Mouse (Mus musculus): ENCODE data around the gene Myo1d. TPM values are rescaled to one million over a fixed set of nuclear protein-coding genes. Genes with fewer than 3 reads are reported as not detected.

The Myo1d gene
- polyA plus RNA-seq, 1 experiment from 2014 or later = 2.1 TPM

DNA sequence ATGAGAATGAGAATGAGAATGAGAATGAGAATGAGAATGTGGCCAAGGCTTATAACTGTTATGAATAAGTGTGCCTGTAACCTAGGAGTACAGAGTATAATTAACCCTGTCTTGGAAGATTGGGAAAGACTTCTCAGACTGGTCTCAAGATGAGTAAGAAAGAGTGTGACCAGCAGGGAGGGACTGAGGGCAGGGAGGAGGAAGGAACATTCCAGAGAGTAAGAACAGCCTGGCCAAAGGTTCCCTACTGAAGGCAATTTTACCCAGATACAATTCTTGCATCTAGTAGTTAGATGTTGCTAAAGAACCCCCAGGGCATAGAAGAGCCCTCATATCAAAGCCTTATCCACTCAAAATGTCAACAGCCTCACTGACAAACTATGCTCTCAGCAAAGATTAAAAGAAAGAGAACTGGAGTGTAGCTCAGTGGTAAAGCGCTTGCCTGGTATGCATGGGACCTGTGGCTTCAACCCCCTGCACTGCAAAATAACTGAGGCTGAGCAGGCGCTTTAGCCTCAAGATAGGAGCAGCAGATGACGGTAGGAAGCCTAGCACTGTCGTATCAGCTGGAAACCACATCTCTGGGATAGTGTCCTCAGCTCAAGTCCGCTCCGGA, 7.1 kb downstream of the Myo1d start:
- no peak for ATAC-seq
- H3K27ac ChIP-seq (ENCODE audit: low read depth, low read length) = no peak overlapping the region
- no peak overlapping the region for H3K4me3 ChIP-seq (ENCODE audit: low read length)
- H3K9ac ChIP-seq (ENCODE audit: low read depth, low read length) = no peak overlapping the region
- WGBS = 82% methylated on average over 6 of the region's 6 CpGs
- no peaks in the 10 kb centered on the region for H3K27me3 ChIP-seq (replicated peaks; ENCODE audit: control insufficient read depth, insufficient read depth, low read length)
- H3K36me3 ChIP-seq (ENCODE audit: control insufficient read depth, insufficient read depth, low read length) = no peaks in the 10 kb centered on the region
- H3K4me2 ChIP-seq (ENCODE audit: low read length) = no peak overlapping the region
- H3K4me1 ChIP-seq (ENCODE audit: control insufficient read depth, insufficient read depth, low read depth, low read length) = no peaks in the 10 kb centered on the region
- no peaks in the 10 kb centered on the region for H3K9me3 ChIP-seq (ENCODE audit: control insufficient read depth, low read length)

DNA sequence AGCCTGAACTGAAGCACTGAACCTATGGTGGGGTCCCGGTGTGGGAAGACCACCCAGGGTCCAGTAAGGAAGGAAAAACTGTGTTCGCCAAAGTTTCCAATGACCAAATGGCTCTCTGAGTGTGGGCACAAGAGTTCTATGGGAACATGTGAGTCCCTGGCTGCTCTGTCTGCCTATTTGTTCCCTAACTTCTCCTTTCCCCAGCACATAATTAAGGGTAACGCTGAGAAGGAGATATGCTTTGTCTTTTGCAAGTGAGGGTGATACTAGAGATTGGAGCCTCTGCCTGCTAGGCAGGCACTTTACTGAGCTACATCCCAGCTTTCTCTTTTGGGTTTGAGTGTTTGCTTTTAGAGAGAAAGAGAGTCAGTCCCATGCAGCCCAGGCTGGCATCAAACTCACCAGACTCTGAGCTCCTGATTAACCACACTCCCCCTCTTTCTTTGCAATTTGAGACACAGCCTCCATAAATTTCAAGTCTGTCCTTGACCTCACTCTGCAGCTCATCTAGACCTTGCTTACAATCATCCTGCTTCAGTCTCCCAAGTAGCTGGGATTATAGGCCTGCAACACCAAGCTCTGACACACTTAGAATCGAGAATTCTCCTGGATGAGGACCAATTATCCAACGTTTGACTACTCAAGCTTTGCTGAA, 8.1 kb downstream of the Myo1d start:
- no peaks in the 10 kb centered on the region for H3K4me1 ChIP-seq (ENCODE audit: control insufficient read depth, insufficient read depth, low read depth, low read length)
- WGBS = 71% methylated on average over 5 of the region's 5 CpGs
- no peak for ATAC-seq

DNA sequence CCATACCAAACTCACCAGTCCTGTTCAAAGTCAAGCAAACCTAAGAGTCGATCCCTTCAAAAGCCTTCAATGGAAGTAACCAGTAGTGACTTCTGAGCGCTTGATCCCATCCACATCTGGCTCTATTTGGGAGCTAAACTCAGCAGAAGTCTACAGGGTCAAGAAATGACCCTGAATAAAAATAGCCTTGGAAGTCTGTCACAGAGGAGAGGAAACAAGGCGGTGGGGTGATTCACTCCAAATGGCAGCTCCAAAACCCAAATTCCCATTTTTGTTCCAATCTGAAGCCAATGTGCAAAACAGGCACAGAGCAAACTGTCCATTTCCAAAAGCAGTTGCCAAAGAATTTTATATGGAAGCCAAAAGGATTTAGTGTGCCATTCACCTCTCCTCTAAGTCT, 8.6 kb downstream of the Myo1d start:
- H3K4me1 ChIP-seq (ENCODE audit: control insufficient read depth, insufficient read depth, low read depth, low read length) = no peaks in the 10 kb centered on the region
- ATAC-seq = no peak
- H3K9me3 ChIP-seq (ENCODE audit: control insufficient read depth, low read length) = no peaks in the 10 kb centered on the region
- H3K9ac ChIP-seq (ENCODE audit: low read depth, low read length) = no peak overlapping the region
- 68% methylated on average over 3 of the region's 3 CpGs for WGBS
- H3K27me3 ChIP-seq (replicated peaks; ENCODE audit: control insufficient read depth, insufficient read depth, low read length) = no peaks in the 10 kb centered on the region
- H3K27ac ChIP-seq (ENCODE audit: low read depth, low read length) = no peak overlapping the region
- H3K36me3 ChIP-seq (ENCODE audit: control insufficient read depth, insufficient read depth, low read length) = no peaks in the 10 kb centered on the region
- no peak overlapping the region for H3K4me3 ChIP-seq (ENCODE audit: low read length)
- H3K4me2 ChIP-seq (ENCODE audit: low read length) = no peak overlapping the region

More for the DNA sequence above, 8.1 kb downstream of the Myo1d start:
- Histone ChIP-seq H3K4me2 (ENCODE audit: low read length) (no peak overlapping the region), H3K27ac (ENCODE audit: low read depth, low read length) (no peak overlapping the region), H3K9me3 (ENCODE audit: control insufficient read depth, low read length) (no peaks in the 10 kb centered on the region), H3K9ac (ENCODE audit: low read depth, low read length) (no peak overlapping the region), H3K36me3 (ENCODE audit: control insufficient read depth, insufficient read depth, low read length) (no peaks in the 10 kb centered on the region), H3K4me3 (ENCODE audit: low read length) (no peak overlapping the region), H3K27me3 (replicated peaks; ENCODE audit: control insufficient read depth, insufficient read depth, low read length) (no peaks in the 10 kb centered on the region)

DNA sequence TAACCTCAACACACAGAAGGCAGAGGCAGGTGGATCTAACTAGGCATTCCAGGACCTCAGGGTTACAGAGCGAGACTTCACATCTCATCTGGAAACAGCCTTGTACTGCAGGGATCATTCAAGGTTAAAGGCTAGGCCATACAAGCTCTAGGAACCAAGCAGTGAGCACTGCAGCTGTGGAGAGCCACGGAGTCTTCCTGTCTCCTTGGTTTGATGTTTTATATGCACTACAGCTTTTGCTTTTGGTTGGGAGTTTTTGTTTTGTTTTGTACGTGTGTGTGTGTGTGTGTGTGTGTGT, 12.6 kb downstream of the Myo1d start:
- Histone ChIP-seq H3K27ac (ENCODE audit: low read depth, low read length) (no peak overlapping the region), H3K4me2 (ENCODE audit: low read length) (no peak overlapping the region), H3K4me1 (ENCODE audit: control insufficient read depth, insufficient read depth, low read depth, low read length) (no peaks in the 10 kb centered on the region), H3K36me3 (ENCODE audit: control insufficient read depth, insufficient read depth, low read length) (no peaks in the 10 kb centered on the region), H3K4me3 (ENCODE audit: low read length) (no peak overlapping the region), H3K9me3 (ENCODE audit: control insufficient read depth, low read length) (no peaks in the 10 kb centered on the region), H3K27me3 (replicated peaks; ENCODE audit: control insufficient read depth, insufficient read depth, low read length) (no peaks in the 10 kb centered on the region), H3K9ac (ENCODE audit: low read depth, low read length) (no peak overlapping the region)
- ATAC-seq = no peak
- WGBS = 66% methylated on average over 3 of the region's 3 CpGs

- Histone ChIP-seq H3K9me3 (ENCODE audit: control insufficient read depth, low read length) (no peaks in the 10 kb centered on the region), H3K27me3 (replicated peaks; ENCODE audit: control insufficient read depth, insufficient read depth, low read length) (no peaks in the 10 kb centered on the region), H3K4me1 (ENCODE audit: control insufficient read depth, insufficient read depth, low read depth, low read length) (no peaks in the 10 kb centered on the region), H3K36me3 (ENCODE audit: control insufficient read depth, insufficient read depth, low read length) (no peaks in the 10 kb centered on the region), H3K27ac (ENCODE audit: low read depth, low read length) (no peak overlapping the region), H3K4me3 (ENCODE audit: low read length) (no peak overlapping the region), H3K9ac (ENCODE audit: low read depth, low read length) (no peak overlapping the region), H3K4me2 (ENCODE audit: low read length) (no peak overlapping the region)
- 84% methylated on average over 6 of the region's 6 CpGs for WGBS
- no peak for ATAC-seq
Observed at GRCm38 (mm10) chr11:80766472-80767319, 13.1 kb downstream of the Myo1d start.

- Histone ChIP-seq H3K9ac (ENCODE audit: low read depth, low read length) (no peak overlapping the region), H3K9me3 (ENCODE audit: control insufficient read depth, low read length) (no peaks in the 10 kb centered on the region), H3K27ac (ENCODE audit: low read depth, low read length) (no peak overlapping the region), H3K4me2 (ENCODE audit: low read length) (no peak overlapping the region), H3K4me1 (ENCODE audit: control insufficient read depth, insufficient read depth, low read depth, low read length) (no peaks in the 10 kb centered on the region), H3K36me3 (ENCODE audit: control insufficient read depth, insufficient read depth, low read length) (no peaks in the 10 kb centered on the region), H3K27me3 (replicated peaks; ENCODE audit: control insufficient read depth, insufficient read depth, low read length) (no peaks in the 10 kb centered on the region), H3K4me3 (ENCODE audit: low read length) (no peak overlapping the region)
- no peak for ATAC-seq
- 81% methylated on average over 4 of the region's 4 CpGs for WGBS
Observed at GRCm38 (mm10) chr11:80766068-80766467, 13.8 kb downstream of the Myo1d start.

DNA sequence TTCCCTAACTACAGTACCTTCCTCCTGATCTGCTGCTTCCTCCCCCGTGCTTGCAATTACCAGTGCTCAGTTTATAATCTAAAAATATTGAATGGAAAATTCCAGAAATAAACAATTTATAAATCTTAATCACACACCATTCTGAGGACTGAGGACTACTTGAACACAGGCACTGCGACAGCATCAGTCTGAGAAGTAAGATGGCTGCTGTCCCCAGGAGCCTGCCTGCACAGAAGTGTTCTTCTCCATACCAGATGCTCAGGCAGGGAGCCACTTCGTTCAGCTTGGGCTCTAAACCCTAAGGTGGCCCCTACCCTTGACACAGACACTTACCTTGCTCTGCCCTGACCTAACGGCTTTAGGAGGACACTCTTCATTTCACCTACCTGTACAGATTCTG, 17.8 kb downstream of the Myo1d start:
- no peaks in the 10 kb centered on the region for H3K4me1 ChIP-seq (ENCODE audit: control insufficient read depth, insufficient read depth, low read depth, low read length)
- no peak overlapping the region for H3K4me3 ChIP-seq (ENCODE audit: low read length)
- H3K9ac ChIP-seq (ENCODE audit: low read depth, low read length) = no peak overlapping the region
- H3K27me3 ChIP-seq (replicated peaks; ENCODE audit: control insufficient read depth, insufficient read depth, low read length) = no peaks in the 10 kb centered on the region
- WGBS = 83% methylated on average over 4 of the region's 4 CpGs
- ATAC-seq = no peak
- no peak overlapping the region for H3K27ac ChIP-seq (ENCODE audit: low read depth, low read length)
- H3K9me3 ChIP-seq (ENCODE audit: control insufficient read depth, low read length) = no peaks in the 10 kb centered on the region
- H3K36me3 ChIP-seq (ENCODE audit: control insufficient read depth, insufficient read depth, low read length) = no peaks in the 10 kb centered on the region
- H3K4me2 ChIP-seq (ENCODE audit: low read length) = no peak overlapping the region

GRCm38 (mm10) chr11:80761285-80761974, 18.4 kb downstream of the Myo1d start:
- no peak for ATAC-seq
- H3K27me3 ChIP-seq (replicated peaks; ENCODE audit: control insufficient read depth, insufficient read depth, low read length) = no peaks in the 10 kb centered on the region
- H3K4me1 ChIP-seq (ENCODE audit: control insufficient read depth, insufficient read depth, low read depth, low read length) = no peaks in the 10 kb centered on the region
- no peak overlapping the region for H3K4me2 ChIP-seq (ENCODE audit: low read length)
- H3K9ac ChIP-seq (ENCODE audit: low read depth, low read length) = no peak overlapping the region
- no peaks in the 10 kb centered on the region for H3K9me3 ChIP-seq (ENCODE audit: control insufficient read depth, low read length)
- H3K36me3 ChIP-seq (ENCODE audit: control insufficient read depth, insufficient read depth, low read length) = no peaks in the 10 kb centered on the region
- 85% methylated on average over 3 of the region's 3 CpGs for WGBS
- no peak overlapping the region for H3K4me3 ChIP-seq (ENCODE audit: low read length)
- no peak overlapping the region for H3K27ac ChIP-seq (ENCODE audit: low read depth, low read length)

- no peak overlapping the region for H3K27ac ChIP-seq (ENCODE audit: low read depth, low read length)
- WGBS = 91% methylated on average over 3 of the region's 3 CpGs
- no peaks in the 10 kb centered on the region for H3K9me3 ChIP-seq (ENCODE audit: control insufficient read depth, low read length)
- no peak overlapping the region for H3K4me2 ChIP-seq (ENCODE audit: low read length)
- no peaks in the 10 kb centered on the region for H3K27me3 ChIP-seq (replicated peaks; ENCODE audit: control insufficient read depth, insufficient read depth, low read length)
- no peak overlapping the region for H3K9ac ChIP-seq (ENCODE audit: low read depth, low read length)
- no peak overlapping the region for H3K4me3 ChIP-seq (ENCODE audit: low read length)
- no peaks in the 10 kb centered on the region for H3K36me3 ChIP-seq (ENCODE audit: control insufficient read depth, insufficient read depth, low read length)
- no peaks in the 10 kb centered on the region for H3K4me1 ChIP-seq (ENCODE audit: control insufficient read depth, insufficient read depth, low read depth, low read length)
- no peak for ATAC-seq
Observed at GRCm38 (mm10) chr11:80759023-80759422, 20.8 kb downstream of the Myo1d start.

Measured in hindbrain, embryonic 16.5 days (tissue).